Mouse (Mus musculus) neural tube, postnatal 0 days (tissue): ENCODE measurements around the gene Epas1. TPM values are rescaled to one million over a fixed set of nuclear protein-coding genes. Genes with fewer than 3 reads are reported as not detected.

Source experiments
- polyA plus RNA-seq: library from polyadenylated mRNA; unstranded; fragments of >200 nt; fragmentation: Nextera tagmentation; extraction: Ambion mirVana; gene quantifications from 2 replicates; pipeline ENCODE4 v1.2.1, GENCODE M21; 2015

The Epas1 gene
- 4.9 and 6.0 TPM in 2 replicates for polyA plus RNA-seq

GRCm38 (mm10) chr17:86753130-86753821, at the start of gene Epas1:
Epas1 (plus strand) TSS chr17:86753700.

Other genes starting within 250 kb of the Epas1 start
- 0.12 and 0.29 TPM in 2 replicates for gene Gm10309, start 248.5 kb upstream of the Epas1 start, polyA plus RNA-seq
- gene Tmem247, start 163.6 kb downstream of the Epas1 start, polyA plus RNA-seq, result not detected in 2 replicates
- 0.71 and 0.85 TPM in 2 replicates for gene Atp6v1e2, start 194.2 kb downstream of the Epas1 start, polyA plus RNA-seq
- gene Rhoq, start 209.4 kb downstream of the Epas1 start, polyA plus RNA-seq, result 9.8 and 11.4 TPM in 2 replicates